Mouse (Mus musculus) forebrain, postnatal 0 days (tissue): ENCODE measurements around the gene Rnft2. TPM values are rescaled to one million over a fixed set of nuclear protein-coding genes. Genes with fewer than 3 reads are reported as not detected.

Source experiments
- ATAC-seq: fragments of 200-750 bp; cut with Nextera tagmentation; 2 replicates; pipeline ENCODE4 v1.8.0; 2017; ENCODE audit warnings: mild to moderate bottlenecking, moderate library complexity
- DNase-seq: peaks from one replicate; pipeline ENCODE4 v3.0.0-alpha.2; 2015
- H3K27ac ChIP-seq: fragments of 300-500 bp; sonication (generic); 2 replicates; pipeline ENCODE4 v1.5.1; 2014; ENCODE audit warnings: low read depth, mild to moderate bottlenecking, antibody characterized with exemption, low read length, moderate library complexity, mixed read lengths
- H3K27me3 ChIP-seq: fragments of 300-500 bp; sonication (generic); 2 replicates; pipeline ENCODE4 v1.6.1; 2014; ENCODE audit warnings: mild to moderate bottlenecking, low read length, mixed read lengths; ENCODE audit not compliant: insufficient read depth
- H3K36me3 ChIP-seq: fragments of 300-500 bp; sonication (generic); 2 replicates; pipeline ENCODE4 v1.6.1; 2014; ENCODE audit warnings: mild to moderate bottlenecking, moderate library complexity; ENCODE audit not compliant: insufficient read depth
- H3K4me1 ChIP-seq: fragments of 300-500 bp; sonication (generic); 2 replicates; pipeline ENCODE4 v1.6.1; 2014; ENCODE audit warnings: antibody characterized with exemption; ENCODE audit not compliant: insufficient read depth
- H3K4me2 ChIP-seq: fragments of 300-500 bp; sonication (generic); 2 replicates; pipeline ENCODE4 v1.6.1; 2014; ENCODE audit warnings: low read depth, mild to moderate bottlenecking, moderate library complexity
- H3K4me3 ChIP-seq: fragments of 300-500 bp; sonication (generic); 2 replicates; pipeline ENCODE4 v1.5.1; 2014; ENCODE audit warnings: low read depth, low read length, mixed read lengths
- H3K9ac ChIP-seq: fragments of 300-500 bp; sonication (generic); 2 replicates; pipeline ENCODE4 v1.6.1; 2014; ENCODE audit warnings: mild to moderate bottlenecking
- H3K9me3 ChIP-seq: fragments of 300-500 bp; sonication (generic); 2 replicates; pipeline ENCODE4 v1.6.1; 2016; ENCODE audit warnings: low read length
- CTCF ChIP-seq: sonication (generic); IDR thresholded peaks from 2 replicates; pipeline ENCODE4 v1.5.1; 2016; ENCODE audit warnings: antibody characterized with exemption, control low read depth, low read depth
- WGBS: fragments of 180-500 bp; shearing (Covaris S2); extraction: QIAGEN DNeasy Blood & Tissue Kit; methylation state at CpG from one replicate; pipeline ENCODE4 v1.1.7; 2014; 5-methylcytosine and 5-hydroxymethylcytosine counted together
- polyA plus RNA-seq: library from polyadenylated mRNA; unstranded; fragments of >200 nt; fragmentation: Nextera tagmentation; extraction: Ambion mirVana; gene quantifications from 2 replicates; pipeline ENCODE4 v1.2.1, GENCODE M21; 2015
- total RNA-seq: library from RNA; depleted of rRNA; stranded (reverse); fragments of >200 nt; gene quantifications from 2 replicates; pipeline ENCODE4 v1.2.3, GENCODE M21; 2014

The Rnft2 gene
- total and polyA plus RNA-seq, 2 experiments from 2014 or later, result 12.4 to 87.8 TPM

GRCm38 (mm10) chr5:118175137-118175536 is 69.8 kb downstream of the Rnft2 start:
- peaks cover 36% of the 10 kb centered on the region for H3K27me3 ChIP-seq
- H3K4me3 ChIP-seq, result no peak overlapping the region
- TF ChIP-seq CTCF, result peak; percentile 41
- DNase-seq (no peak), ATAC-seq (no peak)
- no peak overlapping the region for H3K4me2 ChIP-seq
- H3K27ac ChIP-seq, result no peak overlapping the region
- no peaks in the 10 kb centered on the region for H3K9me3 ChIP-seq
- WGBS, result 32% methylated on average over 2 of the region's 2 CpGs
- H3K4me1 ChIP-seq, result peaks cover 6% of the 10 kb centered on the region; the same call in 1 of the 2 replicates
- H3K9ac ChIP-seq, result no peak overlapping the region
- no peaks in the 10 kb centered on the region for H3K36me3 ChIP-seq

- WGBS, result under 1% methylated on average over 22 of the region's 22 CpGs
- no peak overlapping the region for H3K27ac ChIP-seq
- no peak overlapping the region for H3K9ac ChIP-seq
- no peak for TF ChIP-seq CTCF
- peaks cover 6% of the 10 kb centered on the region; the same call in 1 of the 2 replicates for H3K4me1 ChIP-seq
- H3K27me3 ChIP-seq, result peaks cover 36% of the 10 kb centered on the region
- peak overlapping the region; percentile 37 for H3K4me2 ChIP-seq
- no peak overlapping the region for H3K4me3 ChIP-seq
- DNase-seq (no peak), ATAC-seq (0 out of 2 replicates have a peak, but pooled peaks have one; percentile 12)
- H3K36me3 ChIP-seq, result no peaks in the 10 kb centered on the region
- H3K9me3 ChIP-seq, result no peaks in the 10 kb centered on the region
Measured at GRCm38 (mm10) chr5:118174310-118175009, 70.5 kb downstream of the Rnft2 start.

- DNase-seq (no peak), ATAC-seq (no peak)
- peaks cover 10% of the 10 kb centered on the region; the same call in 1 of the 2 replicates for H3K4me1 ChIP-seq
- peak overlapping the region; percentile 98 for H3K4me2 ChIP-seq
- H3K27ac ChIP-seq, result no peak overlapping the region
- peak overlapping the region; percentile 61 for H3K4me3 ChIP-seq
- H3K27me3 ChIP-seq, result peaks cover 39% of the 10 kb centered on the region
- no peaks in the 10 kb centered on the region for H3K36me3 ChIP-seq
- TF ChIP-seq CTCF, result no peak
- 0 out of 2 replicates have a peak overlapping the region, but pooled peaks have one; percentile 35 for H3K9ac ChIP-seq
- under 1% methylated on average over 27 of the region's 27 CpGs for WGBS
- H3K9me3 ChIP-seq, result no peaks in the 10 kb centered on the region
Measured at GRCm38 (mm10) chr5:118172078-118172723, 72.7 kb downstream of the Rnft2 start.

DNA sequence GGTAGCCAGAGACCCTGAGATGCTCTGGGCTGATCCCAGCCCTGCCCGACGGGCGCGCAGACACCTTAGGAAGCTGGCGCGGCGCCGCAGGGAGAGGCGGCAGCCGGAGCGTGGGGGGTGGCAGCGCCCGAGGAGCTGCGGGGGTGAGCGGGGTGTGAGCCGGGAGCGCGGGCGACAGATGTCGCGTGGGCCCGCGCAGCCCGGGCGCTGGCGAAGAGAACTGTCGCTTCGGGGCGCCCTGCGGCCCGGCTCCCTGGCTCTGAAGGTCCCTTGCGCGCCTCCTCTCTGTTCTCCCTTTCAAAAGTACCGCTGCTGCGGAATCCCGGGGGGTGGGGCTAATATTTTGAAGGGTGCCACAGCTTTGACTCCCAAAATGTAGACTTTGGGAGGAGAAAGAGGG is 73.3 kb downstream of the Rnft2 start:
- TF ChIP-seq CTCF, result no peak
- DNase-seq (no peak), ATAC-seq (no peak)
- H3K27me3 ChIP-seq, result peaks cover 39% of the 10 kb centered on the region
- peak overlapping the region; percentile 61 for H3K4me3 ChIP-seq
- peak overlapping the region; percentile 98 for H3K4me2 ChIP-seq
- H3K9ac ChIP-seq, result 0 out of 2 replicates have a peak overlapping the region, but pooled peaks have one; percentile 35
- H3K36me3 ChIP-seq, result no peaks in the 10 kb centered on the region
- no peaks in the 10 kb centered on the region for H3K9me3 ChIP-seq
- peaks cover 10% of the 10 kb centered on the region; the same call in 1 of the 2 replicates for H3K4me1 ChIP-seq
- 7% methylated on average over 36 of the region's 36 CpGs for WGBS
- H3K27ac ChIP-seq, result no peak overlapping the region

GRCm38 (mm10) chr5:118170888-118171529 is 73.9 kb downstream of the Rnft2 start:
- H3K27ac ChIP-seq, result no peak overlapping the region
- H3K36me3 ChIP-seq, result no peaks in the 10 kb centered on the region
- no peak for ATAC-seq
- H3K27me3 ChIP-seq, result peaks cover 39% of the 10 kb centered on the region
- under 1% methylated on average over 25 of the region's 25 CpGs for WGBS
- H3K4me3 ChIP-seq, result peak overlapping the region; percentile 61
- H3K4me1 ChIP-seq, result peaks cover 10% of the 10 kb centered on the region; the same call in 1 of the 2 replicates
- H3K9me3 ChIP-seq, result no peaks in the 10 kb centered on the region
- no peak for DNase-seq
- peak overlapping the region; percentile 98 for H3K4me2 ChIP-seq
- no peak overlapping the region for H3K9ac ChIP-seq
- TF ChIP-seq CTCF, result peak; percentile 59

DNA sequence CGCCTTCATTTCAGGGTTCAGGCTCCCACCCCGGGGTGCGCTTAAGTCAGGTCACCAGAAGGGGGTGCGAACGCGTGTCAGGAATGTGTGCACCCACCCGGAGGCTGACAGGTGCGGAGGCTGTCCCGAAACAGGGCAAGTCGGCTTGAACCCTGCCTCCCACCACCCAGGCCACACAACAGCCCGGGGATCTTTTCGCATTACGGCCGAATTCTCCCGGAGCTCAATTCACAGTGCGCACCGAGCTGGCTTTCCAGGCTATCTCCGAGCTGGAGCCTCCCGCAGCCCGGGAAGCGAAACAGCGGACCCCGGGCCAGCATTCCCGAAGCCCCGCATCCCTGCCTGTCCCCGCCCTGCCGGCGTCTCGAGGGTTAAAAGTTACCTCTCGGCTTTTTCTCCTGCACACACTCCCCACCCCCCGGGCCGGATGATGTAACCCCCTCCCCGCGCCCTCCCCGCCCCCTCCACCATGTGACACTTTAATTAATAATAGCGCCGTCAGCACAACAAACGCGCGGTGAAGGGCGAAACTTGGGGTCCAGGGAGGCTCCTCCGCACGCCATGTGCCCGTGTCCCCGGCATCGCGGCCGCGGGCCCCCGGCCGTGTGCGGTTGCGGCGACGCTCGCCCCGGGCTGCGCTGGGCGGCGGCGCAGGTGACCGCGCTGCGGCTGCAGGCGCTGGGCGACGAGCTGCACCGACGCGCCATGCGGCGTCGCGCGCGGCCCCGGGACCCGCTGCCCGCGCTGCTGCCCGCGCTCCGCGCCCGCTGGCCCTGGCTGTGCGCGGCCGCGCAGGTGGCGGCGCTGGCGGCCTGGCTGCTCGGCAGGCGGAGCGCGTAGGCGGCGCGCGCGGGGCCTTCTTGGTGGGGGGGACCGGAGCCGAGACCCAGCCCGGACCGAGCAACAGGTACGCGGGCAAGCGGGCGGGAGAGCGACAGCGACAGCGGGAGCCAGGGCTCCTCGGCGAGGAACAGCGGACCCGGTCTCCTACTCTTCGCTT is 75.4 kb downstream of the Rnft2 start:
- Histone ChIP-seq H3K27ac (no peak overlapping the region; the same call in 1 of the 2 replicates), H3K9me3 (no peaks in the 10 kb centered on the region), H3K4me2 (peak overlapping the region; percentile 98), H3K4me1 (peaks cover 9% of the 10 kb centered on the region; the same call in 1 of the 2 replicates), H3K36me3 (no peaks in the 10 kb centered on the region), H3K4me3 (peak overlapping the region; percentile 61), H3K9ac (peak overlapping the region; percentile 65), H3K27me3 (peaks cover 37% of the 10 kb centered on the region)
- peak; percentile 50 for DNase-seq
- peak; percentile 56 for ATAC-seq
- peak; percentile 49 for TF ChIP-seq CTCF
- 1% methylated on average over 77 of the region's 117 CpGs for WGBS
